Mouse (Mus musculus) hindbrain, embryonic 12.5 days (tissue): ENCODE results near the gene Selenof. TPM values are rescaled to one million over a fixed set of nuclear protein-coding genes. Genes with fewer than 3 reads are reported as not detected.

ENCODE experiments used
- ATAC-seq: fragments of 200-750 bp; cut with Nextera tagmentation; 2 replicates; pipeline ENCODE4 v1.8.0; 2017; ENCODE audit warnings: moderate TSS enrichment; ENCODE audit not compliant: low FRiP score
- H3K27ac ChIP-seq: fragments of 300-500 bp; sonication (generic); 2 replicates; pipeline ENCODE4 v1.5.1; 2016; ENCODE audit warnings: mild to moderate bottlenecking
- H3K27me3 ChIP-seq: fragments of 300-500 bp; sonication (generic); 2 replicates; pipeline ENCODE4 v1.6.1; 2016; ENCODE audit warnings: mild to moderate bottlenecking
- H3K36me3 ChIP-seq: fragments of 300-500 bp; sonication (generic); 2 replicates; pipeline ENCODE4 v1.6.1; 2016; ENCODE audit warnings: mild to moderate bottlenecking
- H3K4me1 ChIP-seq: fragments of 300-500 bp; sonication (generic); 2 replicates; pipeline ENCODE4 v1.6.1; 2016
- H3K4me2 ChIP-seq: fragments of 300-500 bp; sonication (generic); replicated peaks from 2 replicates; pipeline ENCODE4 v1.6.1; 2016; ENCODE audit warnings: mild to moderate bottlenecking
- H3K4me3 ChIP-seq: fragments of 300-500 bp; sonication (generic); 2 replicates; pipeline ENCODE4 v1.5.1; 2016; ENCODE audit warnings: mild to moderate bottlenecking
- H3K9ac ChIP-seq: fragments of 300-500 bp; sonication (generic); 2 replicates; pipeline ENCODE4 v1.6.1; 2016; ENCODE audit warnings: mild to moderate bottlenecking, moderate library complexity
- H3K9me3 ChIP-seq: fragments of 300-500 bp; sonication (generic); replicated peaks from 2 replicates; pipeline ENCODE4 v1.6.1; 2016; ENCODE audit warnings: mild to moderate bottlenecking
- WGBS: fragments of 180-500 bp; shearing (Covaris S2); methylation state at CpG from one replicate; pipeline ENCODE4 v1.1.7; 2016; 5-methylcytosine and 5-hydroxymethylcytosine counted together
- polyA plus RNA-seq: library from polyadenylated mRNA; unstranded; fragments of >200 nt; fragmentation: Nextera tagmentation; extraction: Ambion mirVana; gene quantifications from 2 replicates; pipeline ENCODE4 v1.2.1, GENCODE M21; 2016

The Selenof gene
- polyA plus RNA-seq, 1 experiment from 2014 or later: 477 TPM

DNA sequence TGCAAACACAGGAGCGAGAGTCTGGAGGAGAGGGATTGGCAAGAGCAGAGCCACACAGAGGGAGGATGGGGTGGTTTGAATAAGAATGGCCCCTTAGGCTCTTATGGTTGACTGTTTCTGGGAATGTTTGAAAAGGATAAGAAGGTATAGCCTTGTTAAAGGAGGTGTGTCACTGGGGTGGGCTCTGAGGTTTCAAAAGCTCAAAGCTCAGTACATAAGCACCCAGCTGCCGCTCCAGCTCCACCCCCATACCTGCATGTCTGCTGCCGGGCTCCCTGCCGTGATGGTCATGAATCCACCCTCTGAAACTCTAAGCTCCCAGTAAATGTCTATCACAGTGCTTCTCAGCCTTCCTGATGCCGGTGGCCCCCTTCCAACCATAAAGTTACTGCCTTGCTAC is 40.7 kb downstream of the Selenof start:
- 37% methylated on average over 5 of the region's 5 CpGs for WGBS

DNA sequence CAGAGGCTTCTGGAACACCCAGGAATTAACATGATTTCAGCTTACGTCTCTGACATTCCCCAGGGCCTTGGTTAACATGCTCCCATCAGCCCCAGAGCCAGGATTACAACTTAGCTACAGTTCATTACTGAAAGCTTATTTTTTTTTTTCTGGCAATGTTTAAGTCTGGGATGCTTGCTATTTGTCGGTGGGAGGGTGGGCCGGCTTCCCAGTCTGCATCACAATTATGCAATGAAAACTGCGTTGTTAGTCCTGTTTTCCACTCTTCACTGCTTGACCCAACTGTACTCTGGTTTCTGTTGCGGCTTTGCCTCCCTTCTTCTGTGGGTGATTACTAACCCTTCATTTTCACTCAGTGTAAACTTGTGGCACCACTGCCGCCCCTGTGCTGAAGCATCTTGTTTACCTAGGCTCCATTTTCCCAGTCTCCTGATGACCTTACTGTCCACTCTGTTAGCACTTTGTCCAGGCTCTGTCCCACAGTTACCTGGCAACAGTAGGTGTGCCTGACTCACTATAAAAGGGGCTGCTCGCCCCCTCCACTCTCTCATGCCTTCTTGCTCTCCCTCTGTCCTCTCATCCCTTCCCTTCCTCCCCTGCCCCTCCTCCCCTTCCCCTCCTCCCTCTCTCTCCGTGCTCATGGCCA is 41.6 kb downstream of the Selenof start:
- no peak overlapping the region for H3K27ac ChIP-seq
- WGBS: 57% methylated on average over 8 of the region's 8 CpGs
- no peak overlapping the region for H3K4me2 ChIP-seq
- no peak overlapping the region for H3K9ac ChIP-seq
- peaks cover 10% of the 10 kb centered on the region; the same call in 1 of the 2 replicates for H3K4me1 ChIP-seq
- no peaks in the 10 kb centered on the region for H3K9me3 ChIP-seq
- no peaks in the 10 kb centered on the region for H3K27me3 ChIP-seq
- H3K4me3 ChIP-seq: no peak overlapping the region
- ATAC-seq: no peak
- H3K36me3 ChIP-seq: no peaks in the 10 kb centered on the region

More for the DNA sequence above, 40.7 kb downstream of the Selenof start:
- Histone ChIP-seq H3K27ac (no peak overlapping the region), H3K36me3 (no peaks in the 10 kb centered on the region), H3K4me1 (peaks cover 10% of the 10 kb centered on the region; the same call in 1 of the 2 replicates), H3K4me2 (no peak overlapping the region), H3K9ac (no peak overlapping the region), H3K4me3 (no peak overlapping the region), H3K9me3 (no peaks in the 10 kb centered on the region), H3K27me3 (no peaks in the 10 kb centered on the region)
- no peak for ATAC-seq

DNA sequence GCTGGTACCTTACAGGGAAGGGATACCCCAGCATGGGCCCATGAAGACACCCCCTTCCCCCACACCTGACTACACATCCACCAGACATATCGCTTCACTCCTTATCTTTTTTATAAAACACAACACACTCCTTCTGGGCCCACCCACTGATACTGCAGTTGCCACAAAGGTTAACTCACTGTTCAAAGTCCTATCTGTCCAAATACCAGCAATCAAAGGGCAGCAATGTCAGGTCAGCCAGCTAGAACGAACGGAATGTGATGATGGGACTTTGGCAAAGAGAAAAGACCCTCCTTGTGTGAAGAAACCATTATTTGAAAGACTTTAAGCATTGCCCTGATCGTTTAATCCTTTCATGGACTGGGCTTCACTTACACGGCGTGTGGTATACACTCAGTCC is 42.3 kb downstream of the Selenof start:
- Histone ChIP-seq H3K4me3 (no peak overlapping the region), H3K27me3 (no peaks in the 10 kb centered on the region), H3K36me3 (no peaks in the 10 kb centered on the region), H3K4me2 (no peak overlapping the region), H3K4me1 (peaks cover 12% of the 10 kb centered on the region; the same call in 1 of the 2 replicates), H3K27ac (no peak overlapping the region), H3K9me3 (no peaks in the 10 kb centered on the region), H3K9ac (no peak overlapping the region)
- ATAC-seq: no peak
- 72% methylated on average over 6 of the region's 6 CpGs for WGBS

DNA sequence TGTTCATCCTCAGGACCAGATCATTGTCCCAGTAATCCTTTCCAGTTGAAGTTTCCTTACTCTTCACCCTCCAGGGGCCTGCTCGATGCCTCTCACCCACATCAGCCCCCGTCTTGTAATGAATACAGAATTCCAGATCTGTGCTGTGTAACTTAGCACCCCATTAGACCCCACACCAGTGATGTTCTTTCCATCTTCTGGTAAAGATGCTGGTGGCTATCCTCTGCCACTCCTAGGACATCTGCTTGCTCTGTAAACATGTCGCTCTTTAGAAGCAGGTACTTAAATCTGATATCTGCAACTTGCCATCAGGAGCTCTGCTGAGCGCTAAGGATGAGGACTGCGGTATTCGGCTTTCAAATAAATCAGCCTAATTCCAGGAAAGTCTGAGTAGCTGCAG is 44.2 kb downstream of the Selenof start:
- H3K4me3 ChIP-seq: no peak overlapping the region
- no peaks in the 10 kb centered on the region for H3K9me3 ChIP-seq
- no peaks in the 10 kb centered on the region for H3K36me3 ChIP-seq
- no peak for ATAC-seq
- H3K27ac ChIP-seq: no peak overlapping the region
- 87% methylated on average over 6 of the region's 6 CpGs for WGBS
- no peak overlapping the region for H3K4me2 ChIP-seq
- H3K4me1 ChIP-seq: peaks cover 12% of the 10 kb centered on the region; the same call in 1 of the 2 replicates
- no peaks in the 10 kb centered on the region for H3K27me3 ChIP-seq
- H3K9ac ChIP-seq: no peak overlapping the region

DNA sequence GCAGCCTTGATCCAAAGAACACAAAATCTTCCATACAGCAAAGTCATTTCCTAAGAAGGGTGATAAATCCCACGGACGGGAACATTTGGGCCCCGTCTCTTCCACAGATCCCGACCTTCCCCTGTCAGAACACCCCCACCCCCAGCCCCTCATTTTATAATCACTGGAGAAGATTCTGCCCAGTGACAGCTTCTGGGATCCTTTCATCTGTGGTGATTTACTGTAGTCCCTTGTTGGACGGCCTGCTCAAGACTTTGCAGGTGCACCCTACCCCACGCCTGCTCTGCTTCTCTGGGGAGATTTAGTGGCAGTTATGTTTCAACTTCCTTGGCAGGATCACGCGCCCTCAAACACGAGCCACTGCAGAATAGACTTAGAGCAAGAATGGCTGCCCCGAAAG is 44.6 kb downstream of the Selenof start:
- no peak overlapping the region for H3K4me3 ChIP-seq
- H3K9ac ChIP-seq: no peak overlapping the region
- WGBS: 82% methylated on average over 10 of the region's 10 CpGs
- H3K4me1 ChIP-seq: peaks cover 12% of the 10 kb centered on the region; the same call in 1 of the 2 replicates
- no peak for ATAC-seq
- no peaks in the 10 kb centered on the region for H3K9me3 ChIP-seq
- H3K36me3 ChIP-seq: no peaks in the 10 kb centered on the region
- H3K27me3 ChIP-seq: no peaks in the 10 kb centered on the region
- H3K4me2 ChIP-seq: no peak overlapping the region
- H3K27ac ChIP-seq: no peak overlapping the region

DNA sequence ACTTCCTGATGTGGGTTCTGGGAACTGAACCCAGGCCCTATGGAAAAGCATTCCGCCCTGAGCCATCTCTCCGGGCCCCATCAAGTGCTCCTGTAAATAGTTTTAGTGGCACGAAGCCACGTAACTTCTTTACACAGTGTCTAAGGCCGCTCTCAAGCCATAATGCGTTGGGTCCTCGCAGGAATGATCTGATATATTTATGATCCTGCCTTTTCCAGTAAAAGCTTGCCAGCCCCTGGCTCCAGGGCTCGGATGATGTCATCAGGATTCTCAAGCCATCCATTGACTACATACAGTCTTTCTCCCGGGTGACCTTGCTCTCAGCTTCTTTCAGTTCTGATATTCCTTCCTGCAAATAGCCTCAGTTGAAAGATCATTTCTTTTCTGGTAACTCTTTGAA is 45.4 kb downstream of the Selenof start:
- no peak for ATAC-seq
- no peak overlapping the region for H3K27ac ChIP-seq
- H3K27me3 ChIP-seq: no peaks in the 10 kb centered on the region
- WGBS: 89% methylated on average over 9 of the region's 9 CpGs
- no peaks in the 10 kb centered on the region for H3K9me3 ChIP-seq
- no peak overlapping the region for H3K9ac ChIP-seq
- H3K4me1 ChIP-seq: peaks cover 11% of the 10 kb centered on the region; the same call in 1 of the 2 replicates
- no peak overlapping the region for H3K4me2 ChIP-seq
- no peaks in the 10 kb centered on the region for H3K36me3 ChIP-seq
- no peak overlapping the region for H3K4me3 ChIP-seq

DNA sequence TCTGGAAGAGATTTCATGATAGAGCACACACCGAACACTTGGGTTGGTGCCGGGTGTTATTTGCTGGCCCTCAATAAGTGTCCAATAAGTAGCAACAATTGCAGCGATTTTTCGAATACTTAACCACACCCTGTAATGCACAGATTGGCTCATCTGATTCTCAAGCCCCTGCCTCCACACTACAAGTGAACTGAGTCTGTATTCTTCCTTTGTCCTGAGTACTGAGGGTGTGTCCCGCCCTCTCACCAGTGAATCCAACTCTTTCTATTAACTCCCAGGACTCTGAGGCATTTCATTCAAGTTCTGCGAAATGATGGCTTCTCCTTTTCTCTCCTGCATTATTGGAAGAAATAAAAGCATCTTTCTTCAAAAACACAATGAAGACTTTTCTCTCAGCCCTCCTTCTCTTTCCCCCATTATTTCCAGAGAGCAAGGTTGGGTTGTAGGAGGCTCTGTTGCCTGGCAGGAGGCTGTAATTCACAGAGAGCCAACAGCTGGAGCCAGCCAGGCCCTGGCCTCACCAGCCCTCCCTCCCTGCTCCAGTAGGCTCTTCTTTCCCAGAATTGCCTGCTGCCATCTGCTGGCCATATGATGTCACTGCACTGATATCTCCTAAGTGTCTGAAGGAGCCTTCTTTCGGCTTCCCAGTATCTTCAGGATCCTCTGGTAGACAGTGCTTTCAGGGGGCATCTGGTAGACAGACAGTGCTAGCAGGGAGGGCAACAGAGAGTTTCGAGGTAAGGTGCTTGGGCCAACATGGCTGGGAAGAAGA is 46.7 kb downstream of the Selenof start:
- ATAC-seq: peak; percentile 94
- H3K27ac ChIP-seq: 0 out of 2 replicates have a peak overlapping the region, but pooled peaks have one; percentile 3
- H3K4me2 ChIP-seq: no peak overlapping the region
- no peaks in the 10 kb centered on the region for H3K9me3 ChIP-seq
- H3K9ac ChIP-seq: no peak overlapping the region
- H3K4me1 ChIP-seq: peaks cover 5% of the 10 kb centered on the region; the same call in 1 of the 2 replicates
- WGBS: 44% methylated on average over 8 of the region's 8 CpGs
- no peaks in the 10 kb centered on the region for H3K36me3 ChIP-seq
- H3K27me3 ChIP-seq: no peaks in the 10 kb centered on the region
- no peak overlapping the region for H3K4me3 ChIP-seq

DNA sequence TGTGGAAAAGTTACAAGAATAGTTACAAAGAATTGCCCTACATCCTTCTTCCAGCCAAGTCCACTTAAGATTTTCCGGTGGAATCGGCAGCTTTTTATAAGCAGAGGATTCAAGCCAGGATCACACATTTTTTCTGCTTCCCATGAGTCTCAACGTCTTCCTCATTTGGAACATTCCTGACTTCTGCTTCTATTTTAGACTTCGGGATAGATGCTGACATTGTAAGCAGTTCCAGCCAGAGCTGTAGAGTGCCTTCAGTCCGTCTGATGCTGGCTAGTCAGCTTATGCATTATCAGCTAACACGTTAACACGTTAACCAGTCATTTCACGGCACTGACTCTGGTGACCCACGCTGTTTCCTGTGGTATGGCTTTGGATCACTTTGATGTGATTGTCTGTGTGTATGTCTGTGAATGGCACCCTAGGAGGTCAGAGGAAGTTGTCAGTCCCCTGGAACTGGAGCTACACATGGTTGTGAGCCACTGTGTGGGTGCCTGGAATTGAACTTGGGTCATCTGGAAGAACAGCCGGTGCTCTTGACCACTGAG is 47.6 kb downstream of the Selenof start:
- H3K4me3 ChIP-seq: no peak overlapping the region
- ATAC-seq: no peak
- 86% methylated on average over 10 of the region's 10 CpGs for WGBS
- no peaks in the 10 kb centered on the region for H3K27me3 ChIP-seq
- 0 out of 2 replicates have a peak, but pooled peaks cover 2% of the 10 kb centered on the region for H3K4me1 ChIP-seq
- no peak overlapping the region for H3K4me2 ChIP-seq
- H3K9ac ChIP-seq: no peak overlapping the region
- H3K36me3 ChIP-seq: no peaks in the 10 kb centered on the region
- H3K9me3 ChIP-seq: no peaks in the 10 kb centered on the region
- H3K27ac ChIP-seq: no peak overlapping the region

DNA sequence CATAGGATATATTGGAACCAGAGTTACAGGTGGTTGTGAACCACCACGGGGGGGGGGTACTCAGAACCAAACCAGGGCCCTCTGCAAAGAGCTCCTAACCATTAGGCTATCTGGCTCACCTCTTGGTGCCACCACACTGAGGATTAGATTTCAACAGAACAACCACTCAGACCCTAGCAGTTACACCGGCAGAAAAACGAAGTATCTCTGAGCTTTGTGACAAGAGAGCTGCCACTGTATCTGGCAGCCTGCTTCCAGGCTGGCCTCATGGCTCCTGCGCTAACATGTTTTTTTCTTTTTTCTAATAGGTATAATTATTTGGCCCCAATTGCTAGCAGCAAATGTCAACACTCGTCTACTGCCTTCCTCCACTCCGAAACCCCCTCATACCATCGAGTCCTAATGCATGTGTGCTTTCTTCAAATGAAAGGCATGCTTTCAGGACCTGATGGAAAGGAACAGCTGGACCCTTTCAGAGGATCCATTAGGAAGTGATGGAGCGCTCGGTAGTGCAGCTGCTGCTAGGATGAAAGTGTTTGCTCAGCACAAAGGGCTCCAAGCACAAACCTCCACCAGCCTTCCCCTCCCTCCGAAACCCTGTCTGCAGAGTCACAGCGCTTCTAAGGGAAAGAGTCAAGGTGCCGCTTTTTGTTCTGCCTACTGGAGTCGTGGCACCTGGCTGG is 53.0 kb downstream of the Selenof start:
- Histone ChIP-seq H3K9ac (no peak overlapping the region), H3K27me3 (no peaks in the 10 kb centered on the region), H3K4me2 (no peak overlapping the region), H3K9me3 (no peaks in the 10 kb centered on the region), H3K36me3 (no peaks in the 10 kb centered on the region), H3K27ac (peak overlapping the region; percentile 7; the same call in 1 of the 2 replicates), H3K4me1 (no peaks in the 10 kb centered on the region), H3K4me3 (no peak overlapping the region)
- WGBS: 70% methylated on average over 13 of the region's 13 CpGs
- ATAC-seq: peak; percentile 83

DNA sequence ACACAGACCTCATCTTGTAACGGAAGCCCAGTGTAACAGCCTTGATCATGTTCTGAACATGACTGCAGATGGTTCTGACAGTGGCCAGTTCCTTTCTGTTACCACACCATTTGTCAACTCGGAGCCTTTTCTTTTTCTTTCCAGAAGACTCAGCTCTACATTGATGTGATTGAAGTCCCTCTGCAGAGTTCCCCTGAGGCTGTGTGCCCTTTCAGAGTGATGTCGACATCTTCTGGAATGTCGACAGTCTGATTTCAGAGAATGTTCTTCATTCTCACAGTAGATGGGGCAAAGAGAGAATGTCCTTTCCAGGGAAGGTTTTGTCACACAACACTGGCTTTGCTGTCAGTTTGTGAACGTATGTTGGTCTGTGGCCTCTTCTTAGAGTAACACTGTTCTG is 55.6 kb downstream of the Selenof start:
- Histone ChIP-seq H3K27ac (no peak overlapping the region), H3K4me2 (no peak overlapping the region), H3K36me3 (no peaks in the 10 kb centered on the region), H3K4me1 (no peaks in the 10 kb centered on the region), H3K9ac (no peak overlapping the region), H3K9me3 (no peaks in the 10 kb centered on the region), H3K4me3 (no peak overlapping the region), H3K27me3 (no peaks in the 10 kb centered on the region)
- ATAC-seq: no peak
- WGBS: 74% methylated on average over 5 of the region's 5 CpGs

DNA sequence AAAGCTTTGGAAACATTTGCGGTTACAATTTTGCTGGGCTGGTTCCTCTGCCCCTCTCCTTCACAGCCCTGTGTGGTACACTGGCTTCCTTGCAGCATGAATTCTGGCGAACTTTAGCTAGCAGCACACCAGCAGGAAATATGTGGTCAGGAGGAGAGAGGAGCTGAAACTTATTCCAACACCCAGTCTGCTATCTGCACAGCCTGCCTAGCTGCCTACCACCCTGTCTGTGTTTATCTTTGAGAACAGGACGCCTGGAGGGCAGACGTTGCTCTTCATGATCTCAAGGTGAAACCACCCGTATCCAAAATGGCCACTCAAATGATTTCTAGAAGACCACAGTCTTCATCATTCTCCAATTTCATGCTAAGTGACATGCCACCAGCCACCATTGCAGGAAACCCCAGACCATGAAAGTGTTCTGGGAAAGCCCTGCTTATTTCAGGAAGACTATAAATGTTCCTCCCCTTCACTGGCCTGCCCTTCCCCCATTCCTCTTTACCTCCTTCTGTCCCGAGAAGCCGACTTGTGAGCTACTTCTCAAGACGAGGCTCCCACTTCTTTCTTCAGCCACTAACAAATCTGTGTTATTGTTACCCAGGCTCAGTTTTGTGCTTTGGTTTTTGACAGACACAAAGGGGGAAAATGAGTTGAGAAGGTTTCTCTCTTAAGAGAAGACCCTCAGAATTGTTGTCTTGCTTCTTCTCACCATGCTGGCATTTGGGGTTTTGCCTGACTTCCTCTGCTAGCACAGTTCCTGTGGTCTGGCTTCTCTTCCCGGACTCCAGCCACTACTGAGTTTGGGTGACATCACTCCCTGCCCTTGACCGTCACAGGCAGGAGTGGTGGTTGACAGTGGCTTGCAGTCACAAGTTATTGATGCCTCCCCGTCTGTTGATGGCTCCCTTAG is 58.2 kb downstream of the Selenof start:
- Histone ChIP-seq H3K9me3 (no peaks in the 10 kb centered on the region), H3K27me3 (no peaks in the 10 kb centered on the region), H3K36me3 (no peaks in the 10 kb centered on the region), H3K4me3 (no peak overlapping the region), H3K4me1 (no peaks in the 10 kb centered on the region), H3K4me2 (no peak overlapping the region), H3K27ac (no peak overlapping the region), H3K9ac (no peak overlapping the region)
- 82% methylated on average over 11 of the region's 11 CpGs for WGBS
- ATAC-seq: no peak
